Mouse (Mus musculus) C2C12 (cell line): ENCODE data around the gene Prss35.

ENCODE experiments used
- CTCF ChIP-seq: IDR thresholded peaks from one replicate; pipeline ENCODE4 v1.5.1; 2011; ENCODE audit not compliant: control insufficient read depth, insufficient read depth, insufficient read length
- FOSL1 ChIP-seq: IDR thresholded peaks from one replicate; pipeline ENCODE4 v1.8.0; 2011; ENCODE audit warnings: mild to moderate bottlenecking, low read length; ENCODE audit not compliant: poor library complexity, insufficient read depth, severe bottlenecking
- MAX ChIP-seq: IDR thresholded peaks from one replicate; pipeline ENCODE4 v1.6.1; 2011; ENCODE audit warnings: mild to moderate bottlenecking, control low read depth
- MYOD1 ChIP-seq: IDR thresholded peaks from one replicate; pipeline ENCODE4 v1.6.1; 2011; ENCODE audit warnings: low read depth; ENCODE audit not compliant: control insufficient read depth, insufficient read length

DNA sequence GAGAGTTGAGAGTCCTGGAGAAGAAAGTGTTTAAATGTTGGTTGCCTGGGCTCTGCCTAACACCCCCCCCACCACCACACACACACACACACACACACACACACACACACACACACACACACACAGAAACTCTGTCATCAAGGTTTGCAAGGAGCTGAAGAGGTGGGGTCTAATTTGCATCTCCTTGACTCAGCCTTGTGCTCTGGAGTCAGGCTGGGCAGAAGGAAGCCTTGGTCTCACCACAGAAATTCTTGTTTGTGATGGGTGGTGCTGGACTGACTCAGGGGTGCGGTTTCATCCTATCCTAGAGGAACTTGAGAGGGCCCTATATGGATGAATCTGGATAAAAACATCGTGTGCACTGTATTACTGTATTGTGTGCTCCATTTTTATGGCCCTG, 22.7 kb upstream of the Prss35 start:
- TF ChIP-seq CTCF = no peak
- no peak for TF ChIP-seq FOSL1
- TF ChIP-seq MAX = no peak
- no peak for TF ChIP-seq MYOD1
